Mouse (Mus musculus) ovary, postnatal 14 days (tissue): ENCODE data around the gene Nat8.
"Not testable (repeated sequence)": the region's sequence is repeated elsewhere in the genome, so short reads cannot be mapped to it uniquely, and the experiment has no call there.

ENCODE experiments used
- DNase-seq: peaks from one replicate; pipeline ENCODE4 v3.0.0; 2022; ENCODE audit warnings: low spot score

The Nat8 gene

GRCm38 (mm10) chr6:85836098-85836497 is 4.2 kb upstream of the Nat8 start:
- not testable (repeated sequence) for DNase-seq

GRCm38 (mm10) chr6:85835104-85835503 is 3.2 kb upstream of the Nat8 start:
- not testable (repeated sequence) for DNase-seq

DNA sequence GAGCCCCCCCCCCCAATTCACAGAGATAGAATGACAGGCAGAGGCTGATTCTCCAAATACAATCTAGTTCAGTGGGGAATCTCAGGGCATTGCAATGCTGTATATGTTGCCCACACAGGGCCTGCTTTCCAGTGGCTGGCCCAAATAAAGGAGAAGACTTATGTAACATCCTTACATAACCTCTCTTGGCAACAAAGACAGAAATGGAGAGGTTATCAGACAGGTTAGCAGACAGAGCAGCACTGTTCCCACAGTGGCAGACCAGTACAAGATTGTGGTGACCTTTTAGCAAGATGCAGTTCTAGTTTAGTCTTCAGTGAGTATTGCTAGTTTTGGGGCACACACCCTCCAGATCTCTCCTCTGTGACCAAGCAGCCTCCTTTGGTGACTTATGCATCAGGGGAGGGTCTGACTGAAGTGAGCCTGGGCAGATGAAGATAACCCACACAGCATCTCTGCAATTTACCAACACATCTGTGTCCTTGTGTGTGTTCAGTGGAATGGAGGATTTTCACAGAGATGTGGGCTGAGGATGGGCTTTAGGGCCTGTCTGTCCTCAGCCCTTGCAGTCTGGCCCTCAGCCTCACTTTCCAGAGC is 2.7 kb upstream of the Nat8 start:
- DNase-seq, result not testable (repeated sequence)

DNA sequence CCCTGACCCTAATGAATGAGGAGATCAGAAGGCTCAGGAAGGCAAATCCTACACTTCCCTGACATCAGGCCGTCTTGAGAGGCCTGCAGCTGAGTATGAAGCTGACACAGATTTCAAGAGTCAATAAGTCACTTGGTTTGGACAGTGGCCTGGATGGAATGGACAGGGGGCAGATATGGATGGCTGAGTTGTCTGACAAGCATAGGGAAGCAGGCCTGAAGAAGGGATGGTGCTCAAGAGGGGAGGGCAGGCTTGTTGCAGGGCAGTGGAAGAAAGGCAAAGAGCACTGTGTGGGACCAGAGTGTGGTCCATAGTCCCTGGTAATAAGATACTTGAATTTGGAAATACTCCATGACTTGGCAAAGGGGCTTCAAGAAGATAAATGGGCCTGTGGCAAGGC is 2.4 kb downstream of the Nat8 start:
- DNase-seq, result no peak

DNA sequence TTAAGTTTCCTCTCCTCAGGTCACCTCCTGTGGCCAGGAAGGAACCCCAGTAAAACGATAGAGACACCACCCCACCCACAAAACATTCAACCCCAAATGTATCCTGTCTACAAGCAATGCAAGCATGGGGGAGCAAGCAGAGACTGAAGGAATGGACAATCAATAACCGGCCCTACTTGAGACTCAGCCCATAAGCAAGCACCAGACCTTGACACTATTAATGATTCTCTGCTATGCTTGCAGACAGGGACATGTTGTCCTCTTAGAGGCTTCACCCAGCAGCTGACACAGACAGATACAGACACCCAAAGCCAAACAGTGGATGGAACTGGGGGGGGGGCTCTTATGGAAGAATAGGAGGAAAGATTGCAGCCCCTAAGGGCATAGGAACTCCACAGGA is 6.0 kb downstream of the Nat8 start:
- DNase-seq, result no peak

DNA sequence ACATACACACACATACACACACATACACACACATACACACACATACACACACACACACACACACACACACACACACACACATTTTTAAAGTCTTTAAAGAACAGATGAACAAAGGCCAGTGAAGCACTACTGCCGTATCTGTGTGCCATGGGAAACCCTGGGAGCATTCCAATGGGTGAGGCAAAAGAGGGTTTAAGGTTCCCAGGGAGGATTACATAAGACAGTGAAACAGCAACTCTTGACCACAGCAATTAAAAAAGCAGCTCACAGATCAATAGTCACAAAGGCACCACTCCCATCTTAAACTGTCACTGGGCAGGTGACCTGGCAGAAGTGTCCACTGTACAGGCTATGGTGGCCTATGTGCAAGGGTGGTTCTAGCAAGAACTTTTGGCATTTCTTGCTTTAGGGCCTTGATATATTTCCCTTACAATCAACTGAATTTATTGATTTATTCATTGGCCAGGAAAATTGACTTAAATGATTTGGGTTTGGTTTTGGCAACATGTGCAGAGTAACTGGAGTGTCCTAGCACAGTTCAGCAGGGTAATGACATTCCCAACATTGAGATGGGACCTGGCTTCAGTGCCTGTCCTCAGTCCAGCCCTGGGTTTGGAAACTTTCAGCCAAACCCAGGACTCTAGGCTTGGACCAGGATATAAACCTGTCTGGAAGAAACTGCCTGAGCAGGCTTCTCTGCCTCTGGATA is 8.3 kb downstream of the Nat8 start:
- DNase-seq, result no peak

DNA sequence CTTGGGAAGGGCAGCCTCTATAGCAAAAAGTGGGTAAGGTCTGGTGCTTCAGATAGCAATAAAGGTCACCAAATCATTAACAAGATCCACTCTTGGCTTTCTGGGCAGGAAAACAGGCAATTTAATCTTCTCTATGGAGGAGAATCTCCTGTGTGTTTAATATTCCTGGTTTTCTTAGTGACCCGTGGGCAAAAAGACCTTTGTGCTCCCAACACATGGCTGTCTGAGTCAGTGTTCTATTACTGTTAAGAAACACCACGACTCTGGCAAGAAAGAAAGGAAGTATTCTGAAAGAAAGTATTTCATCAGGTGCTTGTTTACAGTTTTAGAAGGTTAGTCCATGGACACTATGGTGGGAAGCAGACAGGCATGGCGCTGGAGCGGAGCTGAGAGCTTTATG is 9.6 kb downstream of the Nat8 start:
- DNase-seq, result no peak

DNA sequence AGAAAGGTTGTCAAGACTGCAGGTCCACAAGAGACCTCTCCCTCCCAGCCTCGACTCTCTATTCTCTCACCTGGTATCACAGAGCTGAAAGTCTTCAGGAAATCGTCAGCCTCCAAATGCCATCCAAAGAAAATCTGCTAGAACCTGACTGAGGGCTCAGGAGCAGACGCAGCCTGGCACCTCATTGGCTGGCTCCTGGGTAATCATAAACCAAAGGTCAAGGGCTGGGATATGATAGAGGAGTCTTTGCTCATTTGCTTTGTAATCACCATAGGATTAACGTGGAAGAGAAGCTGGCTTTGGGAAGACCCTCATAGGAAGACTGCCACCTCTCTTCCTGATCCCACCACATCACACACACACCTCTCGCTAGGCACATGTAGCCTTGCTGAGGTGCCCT is 11.0 kb downstream of the Nat8 start, which contains the start of the genes Nat8f6 and Nat8f5:
Nat8f6 (minus strand) TSS at position 118 of the 400 bp plus-strand sequence.
Nat8f5 (minus strand) TSS at position 136 of the 400 bp plus-strand sequence.
- DNase-seq, result no peak

DNA sequence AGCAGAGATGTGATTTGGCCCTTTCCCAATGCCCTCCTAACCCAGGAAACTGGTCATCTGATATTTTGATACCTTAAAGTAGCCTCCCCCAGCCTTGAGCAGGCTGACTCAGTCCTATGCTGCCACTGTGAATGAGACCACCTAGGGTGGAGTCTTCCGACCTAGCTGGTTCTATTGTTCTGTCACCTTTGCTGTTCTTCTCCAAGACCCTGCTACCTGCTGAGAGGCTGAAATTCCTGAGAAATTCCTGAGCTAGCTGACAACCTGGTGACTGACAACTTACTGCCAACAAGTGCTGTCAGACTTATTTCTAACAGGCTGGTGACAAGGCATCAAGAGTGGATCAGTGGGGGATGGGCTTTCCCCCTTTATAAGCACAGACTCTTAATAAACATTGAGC is 13.5 kb downstream of the Nat8 start:
- DNase-seq, result no peak

DNA sequence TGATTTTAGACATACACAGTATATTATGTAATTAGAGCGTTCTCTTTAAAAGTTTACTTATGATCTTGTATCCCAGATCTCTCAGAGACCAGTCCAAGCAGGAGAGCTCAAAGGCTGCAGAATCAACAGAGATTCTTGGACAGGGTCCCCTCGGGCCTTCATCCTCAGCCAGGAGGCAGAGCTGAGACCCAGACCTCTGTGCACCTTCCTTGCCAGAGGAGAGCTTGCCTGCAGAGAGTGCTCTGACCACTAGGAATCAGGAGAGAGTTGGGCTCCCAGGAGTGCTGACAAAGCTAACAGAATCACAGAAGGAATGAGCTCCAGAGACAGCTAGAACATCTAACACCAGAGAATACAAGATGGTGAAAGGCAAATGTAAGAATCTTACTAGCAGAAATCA is 18.5 kb downstream of the Nat8 start:
- DNase-seq, result no peak

- not testable (repeated sequence) for DNase-seq
Observed at GRCm38 (mm10) chr6:85810942-85811537, 20.8 kb downstream of the Nat8 start.

GRCm38 (mm10) chr6:85810514-85810913 is 21.4 kb downstream of the Nat8 start:
- not testable (repeated sequence) for DNase-seq

- DNase-seq, result not testable (repeated sequence)
Observed at GRCm38 (mm10) chr6:85809784-85810183, 22.1 kb downstream of the Nat8 start.

GRCm38 (mm10) chr6:85803180-85803579 is 28.7 kb downstream of the Nat8 start:
- not testable (repeated sequence) for DNase-seq
